Mouse (Mus musculus) midbrain, embryonic 11.5 days (tissue): ENCODE measurements around the gene Kdm7a. TPM values are rescaled to one million over a fixed set of nuclear protein-coding genes. Genes with fewer than 3 reads are reported as not detected.

Experiments
- ATAC-seq: fragments of 200-750 bp; cut with Nextera tagmentation; 2 replicates; pipeline ENCODE4 v1.8.0; 2017; ENCODE audit warnings: moderate TSS enrichment, moderate library complexity; ENCODE audit not compliant: low FRiP score
- DNase-seq: peaks from one replicate; pipeline ENCODE4 v3.0.0; 2015; ENCODE audit warnings: low spot score; ENCODE audit errors: missing footprints
- H3K27ac ChIP-seq: fragments of 300-500 bp; sonication (generic); 2 replicates; pipeline ENCODE4 v1.5.1; 2014; ENCODE audit warnings: low read depth, low read length
- H3K27me3 ChIP-seq: fragments of 300-500 bp; sonication (generic); 2 replicates; pipeline ENCODE4 v1.6.1; 2014; ENCODE audit warnings: mild to moderate bottlenecking, low read length, moderate library complexity, mixed read lengths; ENCODE audit not compliant: control insufficient read depth, insufficient read depth
- H3K36me3 ChIP-seq: fragments of 300-500 bp; sonication (generic); 2 replicates; pipeline ENCODE4 v1.6.1; 2014; ENCODE audit warnings: mild to moderate bottlenecking, low read length, moderate library complexity, mixed read lengths; ENCODE audit not compliant: control insufficient read depth, insufficient read depth
- H3K4me1 ChIP-seq: fragments of 300-500 bp; sonication (generic); 2 replicates; pipeline ENCODE4 v1.6.1; 2014; ENCODE audit warnings: low read length; ENCODE audit not compliant: control insufficient read depth, insufficient read depth
- H3K4me2 ChIP-seq: fragments of 300-500 bp; sonication (generic); 2 replicates; pipeline ENCODE4 v1.6.1; 2014; ENCODE audit warnings: mild to moderate bottlenecking, moderate library complexity
- H3K4me3 ChIP-seq: fragments of 300-500 bp; sonication (generic); 2 replicates; pipeline ENCODE4 v1.5.1; 2014; ENCODE audit warnings: low read depth, low read length
- H3K9ac ChIP-seq: fragments of 300-500 bp; sonication (generic); 2 replicates; pipeline ENCODE4 v1.6.1; 2014; ENCODE audit warnings: low read length
- H3K9me3 ChIP-seq: fragments of 300-500 bp; sonication (generic); 2 replicates; pipeline ENCODE4 v1.6.1; 2016; ENCODE audit warnings: low read length; ENCODE audit not compliant: control insufficient read depth
- WGBS: fragments of 180-500 bp; shearing (Covaris S2); extraction: QIAGEN DNeasy Blood & Tissue Kit; methylation state at CpG from one replicate; pipeline ENCODE4 v1.1.7; 2014; 5-methylcytosine and 5-hydroxymethylcytosine counted together
- polyA plus RNA-seq: library from polyadenylated mRNA; unstranded; fragments of >200 nt; fragmentation: Nextera tagmentation; extraction: Ambion mirVana; gene quantifications from 2 replicates; pipeline ENCODE4 v1.2.1, GENCODE M21; 2014

Kdm7a gene
- polyA plus RNA-seq: 15.8 and 17.0 TPM in 2 replicates

GRCm38 (mm10) chr6:39206581-39207461 lies at the start of gene Kdm7a:
Gene Kdm7a, minus strand, starts transcription at chr6:39206789.
- ATAC-seq (peak; percentile 82), DNase-seq (peak; percentile 99)
- Histone ChIP-seq H3K36me3 (no peaks in the 10 kb centered on the region), H3K27ac (peak within 1 kb of the TSS; percentile 96), H3K27me3 (no peaks in the 10 kb centered on the region), H3K4me2 (peak within 1 kb of the TSS; percentile 83), H3K4me3 (peak within 1 kb of the TSS; percentile 84), H3K9ac (peak within 1 kb of the TSS; percentile 98), H3K4me1 (no peaks in the 10 kb centered on the region; the same call in 1 of the 2 replicates), H3K9me3 (no peaks in the 10 kb centered on the region)
- WGBS: under 1% methylated on average over 92 of the region's 124 CpGs

- Histone ChIP-seq H3K4me1 (peaks cover 8% of the 10 kb centered on the region; the same call in 1 of the 2 replicates), H3K9ac (no peak overlapping the region), H3K4me3 (no peak overlapping the region), H3K27ac (no peak overlapping the region), H3K4me2 (no peak overlapping the region), H3K27me3 (peaks cover 3% of the 10 kb centered on the region; the same call in 1 of the 2 replicates), H3K36me3 (no peaks in the 10 kb centered on the region), H3K9me3 (no peaks in the 10 kb centered on the region)
- ATAC-seq (no peak), DNase-seq (no peak)
- 71% methylated on average over 8 of the region's 8 CpGs for WGBS
Observed at GRCm38 (mm10) chr6:39255271-39255670, 48.7 kb upstream of the Kdm7a start.

GRCm38 (mm10) chr6:39250055-39250454 lies 43.5 kb upstream of the Kdm7a start:
- Histone ChIP-seq H3K9ac (no peak overlapping the region), H3K4me1 (no peaks in the 10 kb centered on the region), H3K36me3 (no peaks in the 10 kb centered on the region), H3K9me3 (no peaks in the 10 kb centered on the region), H3K27me3 (no peaks in the 10 kb centered on the region), H3K4me3 (no peak overlapping the region), H3K27ac (no peak overlapping the region), H3K4me2 (no peak overlapping the region)
- 85% methylated on average over 2 of the region's 2 CpGs for WGBS
- DNase-seq (peak; percentile 53), ATAC-seq (no peak)

- H3K36me3 ChIP-seq: no peaks in the 10 kb centered on the region
- H3K9ac ChIP-seq: no peak overlapping the region
- no peak for ATAC-seq
- 54% methylated on average over 16 of the region's 16 CpGs for WGBS
- no peak overlapping the region for H3K27ac ChIP-seq
- H3K27me3 ChIP-seq: no peaks in the 10 kb centered on the region
- DNase-seq: no peak
- no peak overlapping the region for H3K4me2 ChIP-seq
- H3K4me3 ChIP-seq: no peak overlapping the region
- H3K9me3 ChIP-seq: no peaks in the 10 kb centered on the region
- H3K4me1 ChIP-seq: no peaks in the 10 kb centered on the region
Observed at GRCm38 (mm10) chr6:39249176-39249770, 42.7 kb upstream of the Kdm7a start.

- DNase-seq (no peak), ATAC-seq (no peak)
- no peaks in the 10 kb centered on the region for H3K27me3 ChIP-seq
- no peaks in the 10 kb centered on the region for H3K36me3 ChIP-seq
- no peak overlapping the region for H3K9ac ChIP-seq
- H3K27ac ChIP-seq: no peak overlapping the region
- no peaks in the 10 kb centered on the region for H3K4me1 ChIP-seq
- WGBS: 84% methylated on average over 9 of the region's 9 CpGs
- H3K4me2 ChIP-seq: no peak overlapping the region
- H3K9me3 ChIP-seq: no peaks in the 10 kb centered on the region
- H3K4me3 ChIP-seq: no peak overlapping the region
Observed at GRCm38 (mm10) chr6:39244066-39244465, 37.5 kb upstream of the Kdm7a start.

DNA sequence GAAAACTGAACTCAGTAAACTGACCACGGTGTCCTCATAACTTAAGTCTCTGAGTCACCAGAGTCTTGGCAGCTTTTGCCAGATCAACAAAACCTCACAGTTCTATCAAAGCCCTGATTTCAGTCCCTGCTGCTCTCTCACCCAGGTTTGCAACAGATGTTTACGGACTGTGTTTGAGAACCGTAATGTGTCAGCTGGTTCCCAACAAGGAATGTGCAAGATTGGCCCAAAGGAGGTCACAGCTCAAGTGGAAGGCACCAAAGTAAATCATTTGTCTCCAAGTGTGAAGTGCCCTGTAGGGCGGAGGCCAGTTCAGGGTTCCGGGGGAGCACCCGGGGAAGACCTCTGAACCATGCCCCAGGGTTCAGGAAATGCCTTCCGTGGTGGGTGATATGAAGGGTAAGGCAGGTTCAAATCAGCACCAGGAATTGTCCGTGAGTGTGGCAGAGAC lies 36.9 kb upstream of the Kdm7a start:
- Histone ChIP-seq H3K9me3 (no peaks in the 10 kb centered on the region), H3K27me3 (no peaks in the 10 kb centered on the region), H3K4me1 (no peaks in the 10 kb centered on the region), H3K4me3 (no peak overlapping the region), H3K9ac (no peak overlapping the region), H3K36me3 (no peaks in the 10 kb centered on the region), H3K27ac (no peak overlapping the region), H3K4me2 (no peak overlapping the region)
- WGBS: 81% methylated on average over 8 of the region's 8 CpGs
- DNase-seq: peak; percentile 79
- no peak for ATAC-seq

DNA sequence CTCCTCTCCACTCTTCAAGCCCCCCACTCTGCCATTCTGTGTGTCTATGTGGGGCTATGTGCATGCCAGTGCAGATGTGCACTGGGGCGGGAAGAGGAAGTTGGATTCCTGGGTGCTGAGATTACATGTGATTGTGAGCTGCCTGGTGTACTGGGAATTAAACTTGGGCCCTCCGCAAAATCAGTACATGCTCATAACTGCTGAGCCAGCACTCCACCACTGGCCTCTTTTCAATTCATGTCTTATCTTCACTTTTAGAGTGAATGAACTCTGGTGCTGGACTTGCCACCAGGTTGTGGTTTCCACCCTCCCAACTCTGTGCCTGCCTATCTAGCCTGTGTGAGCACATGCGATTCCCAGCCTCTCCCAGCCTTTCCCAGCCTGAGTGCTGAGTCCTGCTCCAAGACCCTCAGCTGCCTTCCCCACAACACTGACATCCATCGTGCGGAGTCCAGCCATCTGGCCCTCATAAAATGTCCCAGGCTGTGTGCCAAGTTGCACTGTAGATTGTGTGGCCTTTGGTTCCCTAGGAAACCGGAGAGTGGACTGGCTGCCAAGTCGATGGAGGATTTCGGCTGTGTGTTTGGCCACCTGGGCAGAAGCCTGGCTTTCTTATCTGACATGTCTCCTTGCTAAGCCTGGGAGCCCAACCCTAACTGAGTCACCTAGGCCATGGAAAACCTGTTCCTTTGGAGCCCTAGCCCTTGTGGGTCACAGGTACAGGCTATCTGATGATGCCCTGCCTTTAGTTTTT lies 36.3 kb upstream of the Kdm7a start:
- no peaks in the 10 kb centered on the region for H3K36me3 ChIP-seq
- no peaks in the 10 kb centered on the region for H3K27me3 ChIP-seq
- H3K27ac ChIP-seq: no peak overlapping the region
- H3K4me1 ChIP-seq: no peaks in the 10 kb centered on the region
- H3K4me3 ChIP-seq: no peak overlapping the region
- WGBS: 73% methylated on average over 8 of the region's 8 CpGs
- no peaks in the 10 kb centered on the region for H3K9me3 ChIP-seq
- H3K4me2 ChIP-seq: no peak overlapping the region
- no peak for ATAC-seq
- DNase-seq: peak; percentile 86
- H3K9ac ChIP-seq: no peak overlapping the region

DNA sequence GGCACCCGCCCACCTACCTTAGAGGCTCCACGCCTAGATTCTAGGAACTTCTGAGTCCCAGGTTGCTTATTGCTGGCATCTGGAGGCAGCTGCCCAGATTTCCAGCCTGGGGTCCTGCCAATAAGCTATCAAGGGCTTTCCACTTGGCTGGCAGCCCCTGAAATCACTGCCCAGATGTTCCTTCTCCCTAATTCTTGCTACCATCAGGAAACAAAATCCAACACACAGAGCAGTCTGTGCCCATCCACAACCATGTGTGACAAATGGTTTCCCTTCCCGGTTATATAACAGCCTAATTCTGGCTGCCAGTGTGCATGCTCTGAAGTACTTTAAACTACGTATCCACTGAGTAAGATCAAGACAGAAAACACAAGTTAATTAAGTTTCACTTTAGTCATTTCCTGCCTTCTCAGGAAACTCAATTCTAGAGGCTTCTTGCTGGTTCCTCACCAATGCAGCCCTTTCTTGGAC lies 34.9 kb upstream of the Kdm7a start:
- no peak overlapping the region for H3K4me3 ChIP-seq
- no peak overlapping the region for H3K27ac ChIP-seq
- DNase-seq (peak; percentile 28), ATAC-seq (no peak)
- WGBS: 89% methylated on average over 4 of the region's 4 CpGs
- H3K36me3 ChIP-seq: no peaks in the 10 kb centered on the region
- no peak overlapping the region for H3K9ac ChIP-seq
- no peaks in the 10 kb centered on the region for H3K27me3 ChIP-seq
- no peak overlapping the region for H3K4me2 ChIP-seq
- H3K9me3 ChIP-seq: no peaks in the 10 kb centered on the region
- no peaks in the 10 kb centered on the region for H3K4me1 ChIP-seq
